Mouse (Mus musculus) olfactory bulb, adult 2 months (tissue): ENCODE data around the gene Ddx3x. TPM values are rescaled to one million over a fixed set of nuclear protein-coding genes. Genes with fewer than 3 reads are reported as not detected.
"Not testable (repeated sequence)": the region's sequence is repeated elsewhere in the genome, so short reads cannot be mapped to it uniquely, and the experiment has no call there.

Source experiments
- H3K27ac ChIP-seq: fragments of 200-500 bp; 2 replicates; pipeline ENCODE4 v1.5.1; 2012; ENCODE audit warnings: low read depth, low read length; ENCODE audit not compliant: insufficient read depth
- H3K4me1 ChIP-seq: fragments of 200-500 bp; 2 replicates; pipeline ENCODE4 v1.6.1; 2012; ENCODE audit warnings: low read length; ENCODE audit not compliant: control insufficient read depth, insufficient read depth
- H3K4me3 ChIP-seq: fragments of 200-500 bp; 2 replicates; pipeline ENCODE4 v1.5.1; 2012; ENCODE audit warnings: mild to moderate bottlenecking, low read depth, low read length, moderate library complexity; ENCODE audit not compliant: insufficient read depth
- CTCF ChIP-seq: fragments of 200-500 bp; IDR thresholded peaks from 2 replicates; pipeline ENCODE4 v1.5.1; 2012; ENCODE audit warnings: low read depth, mild to moderate bottlenecking, low read length, moderate library complexity; ENCODE audit not compliant: insufficient read depth
- POLR2A ChIP-seq: fragments of 200-500 bp; IDR thresholded peaks from 2 replicates; pipeline ENCODE4 v1.6.1; 2012; ENCODE audit warnings: mild to moderate bottlenecking, low read depth, low read length, moderate library complexity; ENCODE audit not compliant: insufficient read depth
- WGBS: fragments of 180-500 bp; shearing (Covaris S2); methylation state at CpG from one replicate; pipeline ENCODE4 v1.1.7; 2018; 5-methylcytosine and 5-hydroxymethylcytosine counted together
- polyA plus RNA-seq: library from polyadenylated mRNA; stranded (reverse); fragments of >200 nt; gene quantifications from 2 replicates; pipeline ENCODE4 v1.2.4, GENCODE M21; 2012; ENCODE audit warnings: low replicate concordance; ENCODE audit not compliant: missing spikeins, insufficient read depth, insufficient read length

Gene Ddx3x
- 230 and 382 TPM in 2 replicates for polyA plus RNA-seq

- WGBS, result under 1% methylated on average over 55 of the region's 57 CpGs
- Histone ChIP-seq H3K4me1 (peaks cover 3% of the 10 kb centered on the region), H3K4me3 (peak within 1 kb of the TSS; percentile 91), H3K27ac (peak within 1 kb of the TSS; percentile 100)
- TF ChIP-seq POLR2A (peak; percentile 90), CTCF (no peak)
Observed at GRCm38 (mm10) chrX:13280409-13281328, at the start of gene Ddx3x. TSS of gene Ddx3x (plus strand) at chrX:13280970.

- Histone ChIP-seq H3K4me1 (0 out of 2 replicates have a peak, but pooled peaks cover 3% of the 10 kb centered on the region), H3K4me3 (no peak overlapping the region), H3K27ac (no peak overlapping the region)
- WGBS, result 29% methylated on average over 9 of the region's 9 CpGs
- no peak for TF ChIP-seq POLR2A
- no peak for TF ChIP-seq CTCF
Observed at GRCm38 (mm10) chrX:13231243-13231642, 49.5 kb upstream of the Ddx3x start.

- H3K4me3 ChIP-seq, H3K4me1 ChIP-seq, H3K27ac ChIP-seq: not testable (repeated sequence)
- 95% methylated on average over 1 of the region's 1 CpGs for WGBS
Observed at GRCm38 (mm10) chrX:13232834-13233233, 47.9 kb upstream of the Ddx3x start.

GRCm38 (mm10) chrX:13233631-13234030 is 47.1 kb upstream of the Ddx3x start:
- Histone ChIP-seq H3K27ac (no peak overlapping the region), H3K4me3 (no peak overlapping the region), H3K4me1 (0 out of 2 replicates have a peak, but pooled peaks cover 3% of the 10 kb centered on the region)
- WGBS, result 82% methylated on average over 2 of the region's 2 CpGs
- TF ChIP-seq CTCF (no peak), POLR2A (no peak)

GRCm38 (mm10) chrX:13234709-13235108 is 46.1 kb upstream of the Ddx3x start:
- WGBS, result 67% methylated on average over 4 of the region's 4 CpGs

GRCm38 (mm10) chrX:13236100-13236568 is 44.6 kb upstream of the Ddx3x start:
- no peak overlapping the region for H3K4me3 ChIP-seq
- 15% methylated on average over 2 of the region's 2 CpGs for WGBS
- peaks cover 5% of the 10 kb centered on the region; the same call in 1 of the 2 replicates for H3K4me1 ChIP-seq

More at GRCm38 (mm10) chrX:13234709-13235108, 46.1 kb upstream of the Ddx3x start:
- Histone ChIP-seq H3K4me1 (0 out of 2 replicates have a peak, but pooled peaks cover 3% of the 10 kb centered on the region), H3K4me3 (no peak overlapping the region), H3K27ac (no peak overlapping the region)
- TF ChIP-seq POLR2A (no peak), CTCF (no peak)

GRCm38 (mm10) chrX:13239455-13239854 is 41.3 kb upstream of the Ddx3x start:
- TF ChIP-seq POLR2A (no peak), CTCF (no peak)
- 96% methylated on average over 6 of the region's 6 CpGs for WGBS
- Histone ChIP-seq H3K27ac (no peak overlapping the region), H3K4me3 (no peak overlapping the region), H3K4me1 (peaks cover 5% of the 10 kb centered on the region; the same call in 1 of the 2 replicates)

More at GRCm38 (mm10) chrX:13236100-13236568, 44.6 kb upstream of the Ddx3x start:
- TF ChIP-seq CTCF (no peak), POLR2A (no peak)
- H3K27ac ChIP-seq, result no peak overlapping the region

GRCm38 (mm10) chrX:13240646-13241425 is 39.9 kb upstream of the Ddx3x start:
- peak overlapping the region; percentile 95 for H3K27ac ChIP-seq
- 24% methylated on average over 11 of the region's 11 CpGs for WGBS
- TF ChIP-seq CTCF (no peak), POLR2A (no peak)
- no peak overlapping the region for H3K4me3 ChIP-seq
- peaks cover 11% of the 10 kb centered on the region for H3K4me1 ChIP-seq
